Mouse (Mus musculus): ENCODE results near the gene Acap3.

GRCm38 (mm10) chr4:155853421-155853820, 38.2 kb upstream of the Acap3 start:
- TF ChIP-seq CTCF (IDR thresholded peaks at IDR 0.05; ENCODE audit: borderline replicate concordance, extremely low read depth, insufficient read depth, insufficient read length) (no peak), POLR2A (IDR thresholded peaks at IDR 0.05; ENCODE audit: borderline replicate concordance, extremely low read depth, insufficient read depth, insufficient read length, poor library complexity, severe bottlenecking) (no peak)
